Mouse (Mus musculus) embryonic facial prominence, embryonic 14.5 days (tissue): ENCODE measurements at regions not wholly inside any gene's neighbourhood (a gene's known extent, or its start where the extent isn't known, plus 50 kb on each side); places are given as distances from the start of the nearest gene placed in this dataset.

ENCODE experiments used
- ATAC-seq: fragments of 200-750 bp; cut with Nextera tagmentation; 2 replicates; pipeline ENCODE4 v1.8.0; 2017; ENCODE audit warnings: low read depth, moderate number of reproducible peaks, moderate TSS enrichment
- DNase-seq: peaks from one replicate; pipeline ENCODE4 v3.0.0-alpha.2; 2015; ENCODE audit warnings: low spot score
- H3K27ac ChIP-seq: fragments of 300-500 bp; sonication (generic); replicated peaks from 2 replicates; pipeline ENCODE4 v1.5.1; 2014; ENCODE audit warnings: low read depth, mild to moderate bottlenecking, low read length, moderate library complexity
- H3K27me3 ChIP-seq: fragments of 300-500 bp; sonication (generic); replicated peaks from 2 replicates; pipeline ENCODE4 v1.6.1; 2014; ENCODE audit warnings: low read length; ENCODE audit not compliant: control insufficient read depth, insufficient read depth
- H3K36me3 ChIP-seq: fragments of 300-500 bp; sonication (generic); 2 replicates; pipeline ENCODE4 v1.6.1; 2014; ENCODE audit warnings: low read length, mixed read lengths; ENCODE audit not compliant: control insufficient read depth, insufficient read depth
- H3K4me1 ChIP-seq: fragments of 300-500 bp; sonication (generic); 2 replicates; pipeline ENCODE4 v1.6.1; 2014; ENCODE audit warnings: antibody characterized with exemption, low read length; ENCODE audit not compliant: control insufficient read depth, insufficient read depth
- H3K4me2 ChIP-seq: fragments of 300-500 bp; sonication (generic); 2 replicates; pipeline ENCODE4 v1.6.1; 2014; ENCODE audit warnings: low read depth, mild to moderate bottlenecking, low read length, moderate library complexity, mixed read lengths
- H3K4me3 ChIP-seq: fragments of 300-500 bp; sonication (generic); 2 replicates; pipeline ENCODE4 v1.5.1; 2014; ENCODE audit warnings: low read depth, mild to moderate bottlenecking, low read length
- H3K9ac ChIP-seq: fragments of 300-500 bp; sonication (generic); 2 replicates; pipeline ENCODE4 v1.6.1; 2014; ENCODE audit warnings: low read depth, mild to moderate bottlenecking, low read length, moderate library complexity, mixed read lengths
- H3K9me3 ChIP-seq: fragments of 300-500 bp; sonication (generic); 2 replicates; pipeline ENCODE4 v1.6.1; 2016; ENCODE audit warnings: low read length; ENCODE audit not compliant: control insufficient read depth
- WGBS: fragments of 180-500 bp; shearing (Covaris S2); extraction: QIAGEN DNeasy Blood & Tissue Kit; methylation state at CpG from one replicate; pipeline ENCODE4 v1.1.7; 2014; 5-methylcytosine and 5-hydroxymethylcytosine counted together

DNA sequence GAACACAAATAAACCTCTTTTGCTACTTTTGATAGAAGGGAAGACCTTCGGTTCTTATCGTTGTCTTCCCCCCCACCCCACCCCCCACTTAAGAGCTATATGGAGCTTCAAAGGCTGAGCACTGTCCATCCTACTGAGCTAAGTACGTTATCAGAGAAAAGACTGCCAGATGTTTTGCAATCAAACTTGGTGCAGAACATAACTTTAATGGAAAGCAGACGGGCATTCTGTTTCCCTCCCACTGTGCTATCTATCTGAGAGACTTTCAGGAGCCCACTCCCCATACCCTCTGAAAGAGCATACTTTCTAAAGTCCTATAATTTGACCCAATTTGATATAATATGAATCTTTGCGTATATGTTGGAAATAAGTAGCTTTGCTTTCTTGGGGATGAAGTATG lies 153.3 kb upstream of the Dph6 start:
- H3K4me1 ChIP-seq: no peaks in the 10 kb centered on the region
- ATAC-seq (no peak), DNase-seq (peak; percentile 11)
- 33% methylated on average over 5 of the region's 5 CpGs for WGBS
- H3K4me3 ChIP-seq: no peak overlapping the region
- no peak overlapping the region for H3K4me2 ChIP-seq
- no peak overlapping the region for H3K9ac ChIP-seq
- no peaks in the 10 kb centered on the region for H3K27me3 ChIP-seq
- H3K9me3 ChIP-seq: no peaks in the 10 kb centered on the region
- no peaks in the 10 kb centered on the region for H3K36me3 ChIP-seq
- no peak overlapping the region for H3K27ac ChIP-seq

GRCm38 (mm10) chr2:114812141-114812902 lies 157.6 kb upstream of the Dph6 start:
- 50% methylated on average over 11 of the region's 11 CpGs for WGBS
- DNase-seq (no peak), ATAC-seq (no peak)
- Histone ChIP-seq H3K9ac (no peak overlapping the region), H3K27ac (no peak overlapping the region), H3K36me3 (no peaks in the 10 kb centered on the region), H3K4me3 (no peak overlapping the region), H3K9me3 (no peaks in the 10 kb centered on the region), H3K4me1 (no peaks in the 10 kb centered on the region), H3K4me2 (no peak overlapping the region), H3K27me3 (0 out of 2 replicates have a peak, but pooled peaks cover 2% of the 10 kb centered on the region)

DNA sequence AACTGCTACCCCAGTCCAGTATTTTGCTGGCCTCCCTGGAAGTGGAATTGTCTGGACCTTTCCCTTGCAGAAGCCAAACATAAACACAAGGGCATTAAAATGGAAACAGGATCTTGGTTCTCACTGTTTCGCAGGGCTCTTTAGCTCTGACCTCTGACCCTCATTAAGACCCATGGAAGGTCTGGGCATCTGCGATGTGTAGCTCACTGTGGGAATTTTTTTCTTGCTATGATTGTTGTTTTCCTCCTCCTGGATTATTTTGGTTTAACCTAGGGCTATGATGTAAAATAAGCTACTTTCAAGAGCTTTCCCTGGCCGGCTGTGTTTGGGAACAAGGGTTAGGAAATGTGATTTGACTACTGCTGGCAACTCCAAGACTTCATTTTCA lies 158.1 kb upstream of the Dph6 start:
- no peak overlapping the region for H3K9ac ChIP-seq
- H3K27ac ChIP-seq: no peak overlapping the region
- no peak overlapping the region for H3K4me2 ChIP-seq
- H3K9me3 ChIP-seq: no peaks in the 10 kb centered on the region
- WGBS: 24% methylated on average over 3 of the region's 3 CpGs
- H3K4me1 ChIP-seq: no peaks in the 10 kb centered on the region
- 0 out of 2 replicates have a peak, but pooled peaks cover 2% of the 10 kb centered on the region for H3K27me3 ChIP-seq
- no peak for ATAC-seq
- H3K36me3 ChIP-seq: no peaks in the 10 kb centered on the region
- no peak overlapping the region for H3K4me3 ChIP-seq
- DNase-seq: peak; percentile 11

GRCm38 (mm10) chr2:114822657-114823056 lies 167.9 kb upstream of the Dph6 start:
- H3K36me3 ChIP-seq: no peaks in the 10 kb centered on the region
- ATAC-seq (peak; percentile 62; the same call in 1 of the 2 replicates), DNase-seq (no peak)
- no peaks in the 10 kb centered on the region for H3K9me3 ChIP-seq
- no peak overlapping the region for H3K9ac ChIP-seq
- no peak overlapping the region for H3K4me3 ChIP-seq
- no peaks in the 10 kb centered on the region for H3K27me3 ChIP-seq
- H3K27ac ChIP-seq: no peak overlapping the region
- WGBS: 60% methylated on average over 3 of the region's 3 CpGs
- H3K4me2 ChIP-seq: no peak overlapping the region
- H3K4me1 ChIP-seq: no peaks in the 10 kb centered on the region

DNA sequence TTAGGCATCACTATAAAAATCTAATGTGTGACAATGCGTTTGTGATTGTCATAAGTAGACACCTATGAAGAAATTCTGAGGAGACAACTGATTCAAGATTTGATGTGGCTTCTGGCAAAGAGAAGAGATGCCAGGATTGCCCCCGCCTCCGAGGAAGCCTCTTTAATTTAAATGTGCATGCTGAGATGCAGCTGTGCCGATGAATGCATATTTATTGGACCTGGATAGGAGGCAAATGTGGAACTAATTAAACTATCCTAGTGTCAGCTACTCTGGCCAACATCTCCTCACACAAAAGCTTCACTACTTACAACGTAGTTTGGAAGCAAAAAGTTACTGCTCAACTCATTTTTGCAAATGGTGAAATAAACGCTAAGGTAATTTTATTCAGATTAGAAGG lies 173.4 kb upstream of the Dph6 start:
- H3K9me3 ChIP-seq: no peaks in the 10 kb centered on the region
- no peak overlapping the region for H3K4me3 ChIP-seq
- no peaks in the 10 kb centered on the region for H3K27me3 ChIP-seq
- WGBS: 43% methylated on average over 6 of the region's 6 CpGs
- H3K4me1 ChIP-seq: no peaks in the 10 kb centered on the region
- ATAC-seq: no peak
- H3K9ac ChIP-seq: no peak overlapping the region
- H3K27ac ChIP-seq: no peak overlapping the region
- no peak overlapping the region for H3K4me2 ChIP-seq
- H3K36me3 ChIP-seq: no peaks in the 10 kb centered on the region
- DNase-seq: peak; percentile 46

GRCm38 (mm10) chr2:114835694-114836093 lies 180.9 kb upstream of the Dph6 start:
- peak; percentile 74; the same call in 1 of the 2 replicates for ATAC-seq
- Histone ChIP-seq H3K27ac (no peak overlapping the region), H3K4me1 (no peaks in the 10 kb centered on the region), H3K4me2 (no peak overlapping the region), H3K4me3 (no peak overlapping the region), H3K9me3 (no peaks in the 10 kb centered on the region), H3K9ac (no peak overlapping the region), H3K36me3 (no peaks in the 10 kb centered on the region), H3K27me3 (no peaks in the 10 kb centered on the region)
- WGBS: 30% methylated on average over 2 of the region's 2 CpGs
- peak; percentile 10 for DNase-seq

DNA sequence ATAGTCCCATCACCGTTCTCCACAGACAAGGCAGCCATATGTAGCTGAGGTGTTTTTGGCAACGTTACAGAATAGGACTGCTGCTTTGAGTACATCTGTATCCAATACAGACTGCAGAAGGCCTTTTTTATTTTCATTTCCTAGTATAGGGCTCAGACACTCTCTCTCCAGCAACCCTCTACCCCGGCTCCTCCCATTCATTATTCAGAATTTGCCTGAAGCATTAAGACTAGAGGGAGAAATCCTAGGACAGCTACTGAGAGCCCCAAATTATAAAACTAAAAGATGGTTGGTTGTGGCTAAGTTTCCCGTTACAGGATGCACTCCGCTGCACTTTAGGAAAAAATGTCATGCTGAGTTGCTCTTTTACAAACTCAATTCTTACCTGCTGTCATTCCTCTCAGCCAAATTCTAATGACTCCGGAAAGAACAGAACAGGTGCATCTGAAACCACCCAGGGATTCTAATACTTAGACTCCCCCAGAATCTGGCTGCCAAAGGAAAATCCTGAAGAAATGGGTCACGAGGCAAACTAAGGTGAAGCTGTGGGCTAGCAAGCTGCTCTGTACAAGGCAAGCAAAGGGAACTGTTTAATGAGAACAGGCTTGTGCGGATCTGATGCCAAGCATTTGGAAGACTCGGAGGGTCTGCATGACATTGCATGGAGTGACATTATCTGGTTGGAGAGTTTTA lies 189.1 kb upstream of the Dph6 start:
- Histone ChIP-seq H3K27ac (no peak overlapping the region), H3K9me3 (no peaks in the 10 kb centered on the region), H3K4me2 (no peak overlapping the region), H3K4me1 (no peaks in the 10 kb centered on the region), H3K9ac (no peak overlapping the region), H3K36me3 (no peaks in the 10 kb centered on the region), H3K27me3 (no peaks in the 10 kb centered on the region), H3K4me3 (no peak overlapping the region)
- WGBS: 51% methylated on average over 9 of the region's 9 CpGs
- no peak for DNase-seq
- ATAC-seq: no peak

GRCm38 (mm10) chr2:114844389-114844771 lies 189.6 kb upstream of the Dph6 start:
- H3K4me3 ChIP-seq: no peak overlapping the region
- DNase-seq: no peak
- no peak overlapping the region for H3K27ac ChIP-seq
- no peaks in the 10 kb centered on the region for H3K36me3 ChIP-seq
- H3K4me1 ChIP-seq: no peaks in the 10 kb centered on the region
- no peaks in the 10 kb centered on the region for H3K27me3 ChIP-seq
- 61% methylated on average over 3 of the region's 3 CpGs for WGBS
- no peak for ATAC-seq
- no peaks in the 10 kb centered on the region for H3K9me3 ChIP-seq
- no peak overlapping the region for H3K4me2 ChIP-seq
- H3K9ac ChIP-seq: no peak overlapping the region

DNA sequence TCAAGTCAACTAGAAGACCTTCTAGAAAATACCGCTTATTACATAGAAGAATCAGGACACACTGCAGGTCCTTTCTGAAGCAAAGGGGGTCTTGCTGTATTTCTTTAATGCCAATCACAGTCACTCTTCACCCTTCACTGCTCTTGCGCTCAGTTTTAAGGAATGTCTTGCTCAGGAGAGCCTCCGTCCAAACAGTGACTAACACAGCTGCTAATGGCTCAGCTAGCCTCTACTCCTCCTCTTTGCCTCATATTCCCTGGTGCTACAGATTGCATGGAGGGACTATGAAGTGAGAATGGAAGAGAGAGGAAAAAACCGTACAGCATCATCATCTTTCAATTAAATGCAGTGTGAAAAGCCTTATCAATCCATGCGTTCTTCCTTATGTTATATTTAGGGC lies 193.7 kb upstream of the Dph6 start:
- no peak for ATAC-seq
- H3K27ac ChIP-seq: no peak overlapping the region
- 89% methylated on average over 5 of the region's 5 CpGs for WGBS

More for the DNA sequence above, 193.7 kb upstream of the Dph6 start:
- no peak for DNase-seq
- H3K9me3 ChIP-seq: no peaks in the 10 kb centered on the region
- no peak overlapping the region for H3K4me2 ChIP-seq
- H3K4me1 ChIP-seq: no peaks in the 10 kb centered on the region
- no peaks in the 10 kb centered on the region for H3K36me3 ChIP-seq
- no peak overlapping the region for H3K4me3 ChIP-seq
- H3K9ac ChIP-seq: no peak overlapping the region
- H3K27me3 ChIP-seq: no peaks in the 10 kb centered on the region
